Mouse (Mus musculus) forebrain, embryonic 11.5 days (tissue): ENCODE measurements around the gene Srarp. TPM values are rescaled to one million over a fixed set of nuclear protein-coding genes. Genes with fewer than 3 reads are reported as not detected.
A peak's percentile ranks its signal among the peaks of the same experiment; 100 is the strongest.

Experiments used
- ATAC-seq: fragments of 200-750 bp; cut with Nextera tagmentation; replicated peaks from 2 replicates; pipeline ENCODE4 v1.8.0; 2017; ENCODE audit warnings: moderate TSS enrichment; ENCODE audit not compliant: low FRiP score
- DNase-seq: peaks from one replicate; pipeline ENCODE4 v3.0.0-alpha.2; 2017; ENCODE audit warnings: low spot score
- H3K27ac ChIP-seq: fragments of 300-500 bp; sonication (generic); 2 replicates; pipeline ENCODE4 v1.5.1; 2014; ENCODE audit warnings: low read depth, low read length
- H3K27me3 ChIP-seq: fragments of 300-500 bp; sonication (generic); 2 replicates; pipeline ENCODE4 v1.6.1; 2014; ENCODE audit warnings: mild to moderate bottlenecking, low read length, mixed read lengths; ENCODE audit not compliant: control insufficient read depth, insufficient read depth
- H3K36me3 ChIP-seq: fragments of 300-500 bp; sonication (generic); 2 replicates; pipeline ENCODE4 v1.6.1; 2014; ENCODE audit warnings: mild to moderate bottlenecking, low read length, moderate library complexity, mixed read lengths; ENCODE audit not compliant: control insufficient read depth, insufficient read depth
- H3K4me1 ChIP-seq: fragments of 300-500 bp; sonication (generic); replicated peaks from 2 replicates; pipeline ENCODE4 v1.6.1; 2014; ENCODE audit warnings: low read length, mixed read lengths; ENCODE audit not compliant: control insufficient read depth, insufficient read depth
- H3K4me2 ChIP-seq: fragments of 300-500 bp; sonication (generic); 2 replicates; pipeline ENCODE4 v1.6.1; 2014; ENCODE audit warnings: low read depth, mild to moderate bottlenecking, low read length, moderate library complexity, mixed read lengths; ENCODE audit not compliant: severe bottlenecking
- H3K4me3 ChIP-seq: fragments of 300-500 bp; sonication (generic); 2 replicates; pipeline ENCODE4 v1.5.1; 2014; ENCODE audit warnings: low read depth, low read length
- H3K9ac ChIP-seq: fragments of 300-500 bp; sonication (generic); 2 replicates; pipeline ENCODE4 v1.6.1; 2014; ENCODE audit warnings: low read length
- H3K9me3 ChIP-seq: fragments of 300-500 bp; sonication (generic); 2 replicates; pipeline ENCODE4 v1.6.1; 2016; ENCODE audit warnings: low read length, mixed read lengths; ENCODE audit not compliant: control insufficient read depth
- WGBS: fragments of 180-500 bp; shearing (Covaris S2); extraction: QIAGEN DNeasy Blood & Tissue Kit; methylation state at CpG from one replicate; pipeline ENCODE4 v1.1.7; 2014; 5-methylcytosine and 5-hydroxymethylcytosine counted together
- polyA plus RNA-seq: library from polyadenylated mRNA; unstranded; fragments of >200 nt; fragmentation: Nextera tagmentation; extraction: Ambion mirVana; gene quantifications from 2 replicates; pipeline ENCODE4 v1.2.1, GENCODE M21; 2014

Gene Srarp
- polyA plus RNA-seq, 1 experiment from 2014 or later, result not detected

GRCm38 (mm10) chr4:141461576-141461975 is 25.7 kb upstream of the Srarp start:
- H3K36me3 ChIP-seq, result peaks cover 15% of the 10 kb centered on the region

GRCm38 (mm10) chr4:141461088-141461487 is 25.2 kb upstream of the Srarp start:
- 52% methylated on average over 12 of the region's 12 CpGs for WGBS
- H3K9me3 ChIP-seq, result no peaks in the 10 kb centered on the region
- no peak for DNase-seq
- no peaks in the 10 kb centered on the region for H3K27me3 ChIP-seq
- H3K9ac ChIP-seq, result no peak overlapping the region
- H3K36me3 ChIP-seq, result peaks cover 15% of the 10 kb centered on the region
- H3K27ac ChIP-seq, result no peak overlapping the region
- ATAC-seq, result no peak
- peaks cover 8% of the 10 kb centered on the region; the same call in 1 of the 2 replicates for H3K4me1 ChIP-seq
- H3K4me2 ChIP-seq, result no peak overlapping the region
- H3K4me3 ChIP-seq, result no peak overlapping the region

More at GRCm38 (mm10) chr4:141461576-141461975, 25.7 kb upstream of the Srarp start:
- no peak overlapping the region for H3K4me3 ChIP-seq
- H3K9me3 ChIP-seq, result no peaks in the 10 kb centered on the region
- H3K9ac ChIP-seq, result no peak overlapping the region
- DNase-seq, result no peak
- ATAC-seq, result no peak
- no peaks in the 10 kb centered on the region for H3K27me3 ChIP-seq
- no peak overlapping the region for H3K27ac ChIP-seq
- WGBS, result 89% methylated on average over 12 of the region's 12 CpGs
- no peak overlapping the region for H3K4me2 ChIP-seq
- peaks cover 8% of the 10 kb centered on the region; the same call in 1 of the 2 replicates for H3K4me1 ChIP-seq

- Histone ChIP-seq H3K4me3 (no peak overlapping the region), H3K4me1 (peaks cover 8% of the 10 kb centered on the region; the same call in 1 of the 2 replicates), H3K27me3 (no peaks in the 10 kb centered on the region), H3K27ac (no peak overlapping the region), H3K9ac (no peak overlapping the region), H3K4me2 (no peak overlapping the region), H3K9me3 (no peaks in the 10 kb centered on the region), H3K36me3 (peaks cover 13% of the 10 kb centered on the region)
- DNase-seq (no peak), ATAC-seq (no peak)
- WGBS, result 91% methylated on average over 4 of the region's 4 CpGs
Observed at GRCm38 (mm10) chr4:141460481-141460880, 24.6 kb upstream of the Srarp start.

DNA sequence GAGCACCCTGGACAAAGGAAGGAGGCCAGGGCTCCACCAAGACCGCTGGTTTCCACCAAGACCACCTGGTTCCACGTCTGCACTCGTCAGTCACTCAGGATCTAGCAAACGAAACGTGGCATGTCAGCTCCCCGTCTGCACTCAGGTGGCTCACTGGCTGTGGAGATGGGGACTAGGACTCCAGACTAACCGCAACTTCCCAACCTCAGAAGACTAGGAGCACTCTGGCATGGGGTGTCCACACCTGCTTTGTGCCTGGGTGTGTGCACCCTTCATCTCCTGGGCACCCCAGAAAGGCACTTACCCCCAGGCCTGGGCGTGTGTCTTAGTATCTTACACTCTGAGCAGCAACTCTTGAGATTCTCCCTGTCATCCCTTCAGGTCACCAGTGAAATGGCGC is 23.9 kb upstream of the Srarp start:
- Histone ChIP-seq H3K4me3 (no peak overlapping the region), H3K27ac (no peak overlapping the region), H3K4me2 (no peak overlapping the region), H3K9me3 (no peaks in the 10 kb centered on the region), H3K9ac (no peak overlapping the region), H3K4me1 (peaks cover 8% of the 10 kb centered on the region; the same call in 1 of the 2 replicates), H3K27me3 (no peaks in the 10 kb centered on the region), H3K36me3 (peaks cover 7% of the 10 kb centered on the region)
- 91% methylated on average over 9 of the region's 9 CpGs for WGBS
- DNase-seq, result no peak
- ATAC-seq, result no peak

DNA sequence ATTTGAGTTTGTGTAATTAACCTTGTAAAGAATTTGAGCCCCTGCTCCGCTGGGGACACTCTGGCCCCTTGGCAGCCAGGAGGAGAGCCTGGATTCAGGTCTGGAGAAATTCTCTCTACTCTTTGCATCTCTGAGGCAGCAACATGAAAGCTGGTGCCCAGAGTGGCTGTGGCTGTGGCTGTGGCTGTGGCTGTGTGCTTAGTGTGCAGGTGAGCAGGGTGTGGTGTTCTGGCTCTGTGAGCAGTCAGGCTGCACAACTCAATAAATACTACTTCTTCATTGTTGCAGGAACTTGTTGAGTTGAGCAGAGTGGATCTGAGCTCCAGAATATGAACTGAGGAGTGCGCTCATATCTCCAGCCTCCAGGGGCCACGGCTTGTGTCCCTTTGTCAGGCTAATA is 23.0 kb upstream of the Srarp start:
- Histone ChIP-seq H3K4me2 (no peak overlapping the region), H3K9ac (no peak overlapping the region), H3K27ac (0 out of 2 replicates have a peak overlapping the region, but pooled peaks have one; percentile 4), H3K9me3 (no peaks in the 10 kb centered on the region), H3K36me3 (no peaks in the 10 kb centered on the region), H3K4me3 (no peak overlapping the region), H3K4me1 (peaks cover 8% of the 10 kb centered on the region; the same call in 1 of the 2 replicates), H3K27me3 (no peaks in the 10 kb centered on the region)
- 58% methylated on average over 3 of the region's 3 CpGs for WGBS
- ATAC-seq (no peak), DNase-seq (no peak)

- H3K9me3 ChIP-seq, result no peaks in the 10 kb centered on the region
- H3K4me3 ChIP-seq, result no peak overlapping the region
- 13% methylated on average over 7 of the region's 7 CpGs for WGBS
- ATAC-seq (no peak; the same call in 1 of the 2 replicates), DNase-seq (no peak)
- peak overlapping the region; percentile 4; the same call in 1 of the 2 replicates for H3K27ac ChIP-seq
- no peak overlapping the region for H3K9ac ChIP-seq
- peaks cover 8% of the 10 kb centered on the region; the same call in 1 of the 2 replicates for H3K4me1 ChIP-seq
- H3K36me3 ChIP-seq, result no peaks in the 10 kb centered on the region
- H3K27me3 ChIP-seq, result no peaks in the 10 kb centered on the region
- H3K4me2 ChIP-seq, result no peak overlapping the region
Observed at GRCm38 (mm10) chr4:141458236-141458635, 22.3 kb upstream of the Srarp start.

GRCm38 (mm10) chr4:141456193-141456938 is 20.5 kb upstream of the Srarp start:
- no peak overlapping the region for H3K9ac ChIP-seq
- no peaks in the 10 kb centered on the region for H3K27me3 ChIP-seq
- WGBS, result 93% methylated on average over 14 of the region's 14 CpGs
- peaks cover 3% of the 10 kb centered on the region; the same call in 1 of the 2 replicates for H3K36me3 ChIP-seq
- H3K27ac ChIP-seq, result no peak overlapping the region
- no peak for DNase-seq
- no peak overlapping the region for H3K4me2 ChIP-seq
- peaks cover 8% of the 10 kb centered on the region; the same call in 1 of the 2 replicates for H3K4me1 ChIP-seq
- no peak for ATAC-seq
- no peaks in the 10 kb centered on the region for H3K9me3 ChIP-seq
- H3K4me3 ChIP-seq, result no peak overlapping the region

- Histone ChIP-seq H3K36me3 (peaks cover 3% of the 10 kb centered on the region; the same call in 1 of the 2 replicates), H3K27ac (no peak overlapping the region), H3K9ac (no peak overlapping the region), H3K27me3 (no peaks in the 10 kb centered on the region), H3K4me2 (no peak overlapping the region), H3K4me1 (peaks cover 8% of the 10 kb centered on the region; the same call in 1 of the 2 replicates), H3K4me3 (no peak overlapping the region), H3K9me3 (no peaks in the 10 kb centered on the region)
- DNase-seq (no peak), ATAC-seq (no peak)
- 92% methylated on average over 4 of the region's 4 CpGs for WGBS
Observed at GRCm38 (mm10) chr4:141455526-141455925, 19.6 kb upstream of the Srarp start.
